Mouse (Mus musculus) liver, embryonic 13.5 days (tissue): ENCODE data around the gene Rdh19. TPM values are rescaled to one million over a fixed set of nuclear protein-coding genes. Genes with fewer than 3 reads are reported as not detected.
A peak's percentile ranks its signal among the peaks of the same experiment; 100 is the strongest.
"Not testable (repeated sequence)": the region's sequence is repeated elsewhere in the genome, so short reads cannot be mapped to it uniquely, and the experiment has no call there.

Experiments
- ATAC-seq: fragments of 200-750 bp; cut with Nextera tagmentation; 2 replicates; pipeline ENCODE4 v1.8.0; 2017; ENCODE audit warnings: low read depth, mild to moderate bottlenecking, moderate number of reproducible peaks, moderate library complexity
- DNase-seq: peaks from one replicate; pipeline ENCODE4 v3.0.0; 2022
- H3K27ac ChIP-seq: fragments of 300-500 bp; sonication (generic); 2 replicates; pipeline ENCODE4 v1.5.1; 2015; ENCODE audit warnings: moderate library complexity, mild to moderate bottlenecking, inconsistent platforms
- H3K27me3 ChIP-seq: fragments of 300-500 bp; sonication (generic); 2 replicates; pipeline ENCODE4 v1.6.1; 2015; ENCODE audit warnings: mild to moderate bottlenecking, inconsistent platforms
- H3K36me3 ChIP-seq: fragments of 300-500 bp; sonication (generic); 2 replicates; pipeline ENCODE4 v1.6.1; 2015; ENCODE audit warnings: mild to moderate bottlenecking, inconsistent platforms
- H3K4me1 ChIP-seq: fragments of 300-500 bp; sonication (generic); replicated peaks from 2 replicates; pipeline ENCODE4 v1.6.1; 2015; ENCODE audit warnings: inconsistent platforms
- H3K4me2 ChIP-seq: fragments of 300-500 bp; sonication (generic); 2 replicates; pipeline ENCODE4 v1.6.1; 2015; ENCODE audit warnings: inconsistent platforms, mild to moderate bottlenecking, moderate library complexity
- H3K4me3 ChIP-seq: fragments of 300-500 bp; sonication (generic); replicated peaks from 2 replicates; pipeline ENCODE4 v1.5.1; 2015; ENCODE audit warnings: mild to moderate bottlenecking, inconsistent platforms
- H3K9ac ChIP-seq: fragments of 300-500 bp; sonication (generic); 2 replicates; pipeline ENCODE4 v1.6.1; 2015; ENCODE audit warnings: mild to moderate bottlenecking, inconsistent platforms
- H3K9me3 ChIP-seq: fragments of 300-500 bp; sonication (generic); replicated peaks from 2 replicates; pipeline ENCODE4 v1.6.1; 2016; ENCODE audit warnings: inconsistent platforms
- WGBS: fragments of 180-500 bp; shearing (Covaris S2); methylation state at CpG from one replicate; pipeline ENCODE4 v1.1.7; 2015; ENCODE audit not compliant: insufficient replicate concordance; 5-methylcytosine and 5-hydroxymethylcytosine counted together
- polyA plus RNA-seq: library from polyadenylated mRNA; unstranded; fragments of >200 nt; fragmentation: Nextera tagmentation; extraction: Ambion mirVana; gene quantifications from 2 replicates; pipeline ENCODE4 v1.2.1, GENCODE M21; 2015

Rdh19 gene
- polyA plus RNA-seq, 1 experiment from 2014 or later: not detected

DNA sequence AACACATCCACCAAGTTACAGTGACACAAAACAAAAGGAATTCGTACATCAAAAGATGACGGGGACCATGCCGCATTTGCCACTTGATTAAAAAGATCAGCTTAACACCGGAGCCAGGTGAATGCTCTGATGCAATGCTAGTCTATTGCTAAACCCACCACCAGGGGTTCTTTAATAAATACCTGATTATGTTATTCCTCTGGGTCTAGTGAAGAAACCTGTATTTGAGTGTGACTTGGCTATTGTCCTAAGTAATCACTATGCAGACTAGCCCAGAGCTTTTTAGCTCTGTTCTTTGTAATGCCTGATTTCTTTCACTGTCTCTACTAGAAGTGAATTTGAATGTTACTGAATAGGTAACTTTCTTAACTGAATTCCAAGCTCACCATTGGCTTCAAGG, 31.3 kb downstream of the Rdh19 start:
- no peaks in the 10 kb centered on the region for H3K9me3 ChIP-seq
- no peak for ATAC-seq

DNA sequence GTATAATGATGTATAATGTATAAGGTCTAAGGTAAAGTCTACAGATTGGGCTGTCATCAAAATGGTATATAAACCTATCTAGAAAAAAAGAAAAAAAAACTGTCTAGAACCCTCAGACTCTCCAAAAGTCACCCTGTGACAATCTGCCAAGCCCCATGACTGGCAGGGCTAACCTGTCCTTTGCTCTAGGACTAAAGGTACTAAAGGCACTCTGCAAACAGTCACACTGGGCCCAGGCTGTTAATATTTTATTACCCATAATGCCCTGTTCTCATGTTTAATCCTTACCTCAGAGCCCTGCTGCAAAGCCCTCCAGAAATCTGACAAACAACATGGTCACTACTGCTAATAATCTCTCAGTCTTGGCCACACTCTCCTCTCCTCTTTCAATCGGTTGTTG, 36.8 kb downstream of the Rdh19 start:
- Histone ChIP-seq H3K4me2 (no peak overlapping the region), H3K27ac (no peak overlapping the region), H3K9me3 (no peaks in the 10 kb centered on the region), H3K9ac (no peak overlapping the region), H3K4me1 (no peaks in the 10 kb centered on the region), H3K36me3 (no peaks in the 10 kb centered on the region), H3K27me3 (no peaks in the 10 kb centered on the region), H3K4me3 (no peak overlapping the region)
- 64% methylated on average over 1 of the region's 1 CpGs for WGBS
- ATAC-seq (no peak), DNase-seq (no peak)

More for the DNA sequence above, 31.3 kb downstream of the Rdh19 start:
- no peaks in the 10 kb centered on the region for H3K36me3 ChIP-seq
- no peaks in the 10 kb centered on the region for H3K27me3 ChIP-seq
- H3K4me1 ChIP-seq: peaks cover 19% of the 10 kb centered on the region
- H3K9ac ChIP-seq: no peak overlapping the region
- H3K27ac ChIP-seq: no peak overlapping the region
- no peak overlapping the region for H3K4me2 ChIP-seq
- H3K4me3 ChIP-seq: no peak overlapping the region
- no peak for DNase-seq
- WGBS: 78% methylated on average over 4 of the region's 4 CpGs

DNA sequence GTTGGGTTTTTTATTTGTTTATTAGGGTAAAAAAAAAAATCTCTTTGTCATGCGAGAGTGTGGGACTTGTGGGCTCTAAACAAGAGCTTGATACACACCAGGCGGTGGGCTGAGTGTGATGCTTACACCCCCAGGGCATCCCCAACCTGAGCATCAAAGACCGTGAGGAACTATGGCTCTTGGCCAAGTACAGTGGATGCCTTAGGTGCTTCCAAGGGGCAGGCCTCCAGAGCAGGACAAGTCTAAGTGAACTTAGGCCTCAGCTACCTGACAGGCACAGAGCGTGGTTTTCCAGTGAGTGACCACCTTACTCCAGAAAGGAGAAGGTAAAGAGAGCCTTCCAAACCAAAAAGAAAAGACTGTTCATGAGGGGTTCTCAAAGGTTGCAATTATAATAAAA, 37.2 kb downstream of the Rdh19 start:
- 63% methylated on average over 4 of the region's 4 CpGs for WGBS
- Histone ChIP-seq H3K9me3 (no peaks in the 10 kb centered on the region), H3K4me2 (no peak overlapping the region), H3K4me1 (no peaks in the 10 kb centered on the region), H3K27ac (no peak overlapping the region), H3K9ac (no peak overlapping the region), H3K4me3 (no peak overlapping the region), H3K27me3 (no peaks in the 10 kb centered on the region), H3K36me3 (no peaks in the 10 kb centered on the region)
- DNase-seq (no peak), ATAC-seq (no peak)

DNA sequence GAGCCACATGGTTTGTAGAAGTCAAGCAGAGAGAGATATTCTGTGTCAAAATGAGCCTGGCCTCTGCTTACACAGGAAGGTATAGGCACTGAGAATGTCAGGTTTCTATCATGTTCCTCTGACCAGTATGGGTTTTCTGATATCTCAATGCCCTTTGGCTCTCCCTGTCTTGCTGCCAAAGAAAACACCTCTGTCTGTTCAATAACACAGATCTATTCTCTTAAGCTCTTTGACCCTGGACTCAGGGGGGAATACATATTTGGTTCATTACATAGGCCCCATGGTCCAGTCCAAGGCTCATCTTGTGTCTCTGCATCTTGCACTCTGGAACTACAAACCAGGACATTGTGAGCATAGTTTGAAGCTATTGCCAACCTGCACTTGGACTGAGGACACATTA, 38.9 kb downstream of the Rdh19 start, which contains the start of gene Rdh7:
Gene Rdh7, minus strand, starts transcription at position 213 of the 400 bp plus-strand sequence.
- Histone ChIP-seq H3K4me1 (no peaks in the 10 kb centered on the region), H3K27ac (no peak within 1 kb of the TSS), H3K9ac (no peak within 1 kb of the TSS), H3K4me3 (no peak within 1 kb of the TSS), H3K36me3 (no peaks in the 10 kb centered on the region), H3K9me3 (no peaks in the 10 kb centered on the region), H3K4me2 (no peak within 1 kb of the TSS), H3K27me3 (no peaks in the 10 kb centered on the region)
- no peak for ATAC-seq
- DNase-seq: no peak

DNA sequence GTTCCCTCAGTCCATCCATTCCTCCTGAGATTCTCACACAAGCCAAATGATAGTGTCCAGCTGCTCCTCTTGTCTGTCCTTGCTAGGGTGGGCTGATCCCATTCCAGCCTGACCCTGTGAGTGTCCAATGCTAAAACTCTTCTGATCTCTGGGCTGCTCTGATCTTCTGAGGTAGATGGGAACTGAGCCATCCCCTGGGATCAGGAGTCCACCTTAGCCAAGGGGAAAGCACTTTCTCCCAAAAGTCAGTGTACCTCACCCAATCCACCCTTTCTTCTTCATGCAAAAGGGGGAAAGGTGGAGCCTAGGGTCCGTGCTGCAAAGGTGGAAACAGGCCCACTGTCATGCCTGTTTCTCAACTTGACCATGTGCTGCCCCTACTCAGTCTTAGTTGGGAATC, 41.8 kb downstream of the Rdh19 start:
- no peak overlapping the region for H3K4me2 ChIP-seq
- WGBS: 45% methylated on average over 1 of the region's 1 CpGs
- DNase-seq: no peak

DNA sequence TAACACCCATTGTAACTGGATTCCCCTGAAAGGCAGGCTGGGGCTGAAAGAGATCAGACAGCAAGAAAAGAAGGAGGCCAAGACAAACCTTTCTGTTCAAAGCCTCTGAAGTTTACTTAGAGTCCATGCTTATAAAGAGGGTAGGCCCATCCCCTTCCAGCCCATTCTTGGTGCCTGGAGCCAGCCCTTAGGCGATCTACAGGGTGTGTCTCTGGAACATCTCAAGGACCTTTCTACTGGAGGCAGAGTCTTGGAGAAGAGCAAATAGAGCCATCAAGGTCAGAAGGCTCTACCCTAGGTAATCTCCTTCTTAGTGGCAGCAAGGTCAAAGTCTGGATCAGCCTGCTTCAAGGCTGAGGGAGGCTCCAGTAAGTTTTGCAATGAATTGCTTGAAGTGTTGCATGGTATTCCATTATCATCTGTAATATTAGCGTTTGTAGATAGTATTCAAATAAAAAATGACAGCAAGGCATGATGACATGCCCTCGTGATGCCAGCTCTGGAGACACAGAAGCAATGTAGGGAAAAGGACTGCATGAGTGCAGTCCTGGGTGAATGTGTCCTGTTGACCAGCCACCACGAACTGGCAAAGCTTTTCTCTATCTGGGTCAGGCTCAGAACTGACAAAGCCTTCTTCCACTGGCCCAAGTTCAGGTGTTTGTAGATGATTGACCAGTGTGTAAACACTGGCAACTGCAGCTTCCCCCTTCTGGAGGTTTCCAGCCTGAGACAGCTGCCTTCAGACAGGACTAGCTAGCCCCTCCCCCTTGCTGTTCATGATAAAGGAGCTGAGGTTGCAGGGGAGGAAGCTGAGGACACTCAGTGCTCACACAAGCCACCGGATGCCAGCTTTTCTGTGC, 43.7 kb downstream of the Rdh19 start:
- not testable (repeated sequence) for H3K9ac ChIP-seq, H3K27me3 ChIP-seq, H3K9me3 ChIP-seq, H3K4me3 ChIP-seq, H3K36me3 ChIP-seq, H3K27ac ChIP-seq, H3K4me2 ChIP-seq, DNase-seq
- H3K4me1 ChIP-seq: peaks cover 14% of the 10 kb centered on the region; the same call in 1 of the 2 replicates
- peak; percentile 74 for ATAC-seq
- WGBS: 34% methylated on average over 5 of the region's 5 CpGs

More for the DNA sequence above, 41.8 kb downstream of the Rdh19 start:
- Histone ChIP-seq H3K4me3 (no peak overlapping the region), H3K27me3 (no peaks in the 10 kb centered on the region), H3K9ac (no peak overlapping the region), H3K9me3 (no peaks in the 10 kb centered on the region), H3K36me3 (no peaks in the 10 kb centered on the region), H3K4me1 (peaks cover 14% of the 10 kb centered on the region; the same call in 1 of the 2 replicates), H3K27ac (no peak overlapping the region)
- ATAC-seq: no peak

DNA sequence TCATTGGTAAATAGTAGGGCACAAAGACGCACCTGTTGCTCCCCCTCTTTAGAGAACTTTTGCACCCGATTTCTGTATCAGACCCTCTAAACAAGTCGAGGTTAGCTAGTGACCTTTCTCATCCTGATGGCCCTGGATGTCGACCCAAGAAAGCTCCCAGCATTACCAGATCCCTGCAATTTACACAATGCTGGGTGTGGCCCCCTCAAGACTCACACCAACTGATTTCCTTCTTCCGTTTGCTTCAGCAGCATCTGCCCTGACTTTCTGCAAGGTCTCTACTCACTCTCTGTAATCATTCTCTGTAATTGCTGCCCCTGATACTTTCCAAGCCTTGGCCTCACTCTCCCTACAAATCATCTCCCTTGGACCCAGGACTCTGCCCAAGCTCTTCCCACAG, 47.0 kb downstream of the Rdh19 start:
- no peaks in the 10 kb centered on the region for H3K36me3 ChIP-seq
- H3K27ac ChIP-seq: no peak overlapping the region
- no peak overlapping the region for H3K9ac ChIP-seq
- 30% methylated on average over 5 of the region's 5 CpGs for WGBS
- ATAC-seq (no peak), DNase-seq (no peak)
- no peak overlapping the region for H3K4me2 ChIP-seq
- no peaks in the 10 kb centered on the region for H3K27me3 ChIP-seq
- H3K9me3 ChIP-seq: no peaks in the 10 kb centered on the region
- peaks cover 14% of the 10 kb centered on the region; the same call in 1 of the 2 replicates for H3K4me1 ChIP-seq
- H3K4me3 ChIP-seq: no peak overlapping the region

DNA sequence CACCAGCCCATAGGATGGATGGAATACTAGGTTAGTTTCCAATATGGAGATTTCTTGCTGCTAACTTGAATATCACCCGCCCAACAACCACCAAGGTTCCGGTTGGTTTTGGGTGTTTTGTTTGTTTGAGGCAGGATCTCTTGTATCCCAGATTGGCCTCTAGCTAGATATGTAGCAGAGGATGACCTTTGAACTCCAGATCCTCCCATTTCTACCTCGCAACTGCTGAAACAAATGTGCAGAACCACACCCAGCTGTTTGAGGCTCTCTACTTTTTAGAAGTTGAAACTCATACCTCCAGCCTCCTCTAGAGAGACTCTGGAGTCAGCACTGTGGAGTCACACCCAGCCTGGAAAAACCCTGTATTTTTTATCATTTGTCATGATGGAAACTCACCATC, 47.8 kb downstream of the Rdh19 start:
- no peaks in the 10 kb centered on the region for H3K36me3 ChIP-seq

DNA sequence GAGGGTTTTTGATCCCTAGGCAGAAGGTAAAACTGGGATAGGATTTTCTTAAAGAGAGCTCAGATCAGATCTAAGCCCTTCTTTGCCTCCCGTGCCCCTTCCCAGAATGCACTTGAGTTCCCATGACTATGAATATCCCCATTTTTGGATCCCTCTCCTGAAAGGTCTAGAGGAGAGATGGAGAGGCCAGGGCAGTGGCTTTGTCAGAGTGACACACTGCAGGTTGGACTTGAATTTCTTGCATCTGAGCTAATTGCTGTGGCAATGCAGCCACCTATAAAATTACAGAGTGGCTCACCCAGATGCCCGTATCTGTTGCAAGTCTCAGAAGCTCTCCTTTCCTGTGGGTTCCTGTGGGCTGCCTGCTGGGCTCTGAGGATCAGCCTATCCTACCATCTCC, 48.5 kb downstream of the Rdh19 start, which contains the start of gene Sdr9c7:
Gene Sdr9c7, plus strand, starts transcription at position 301 of the 400 bp plus-strand sequence.
- no peak within 1 kb of the TSS for H3K9ac ChIP-seq
- no peak for DNase-seq
- 66% methylated on average over 2 of the region's 2 CpGs for WGBS
- ATAC-seq: no peak
- H3K27ac ChIP-seq: no peak within 1 kb of the TSS
- no peak within 1 kb of the TSS for H3K4me2 ChIP-seq
- H3K36me3 ChIP-seq: no peaks in the 10 kb centered on the region
- H3K27me3 ChIP-seq: no peaks in the 10 kb centered on the region
- H3K4me3 ChIP-seq: no peak within 1 kb of the TSS
- no peaks in the 10 kb centered on the region for H3K9me3 ChIP-seq
- H3K4me1 ChIP-seq: peaks cover 14% of the 10 kb centered on the region; the same call in 1 of the 2 replicates

More for the DNA sequence above, 47.8 kb downstream of the Rdh19 start:
- no peak overlapping the region for H3K9ac ChIP-seq
- DNase-seq (no peak), ATAC-seq (no peak)
- no peak overlapping the region for H3K27ac ChIP-seq
- H3K4me1 ChIP-seq: peaks cover 14% of the 10 kb centered on the region; the same call in 1 of the 2 replicates
- H3K9me3 ChIP-seq: no peaks in the 10 kb centered on the region
- H3K4me2 ChIP-seq: no peak overlapping the region
- 66% methylated on average over 3 of the region's 3 CpGs for WGBS
- no peaks in the 10 kb centered on the region for H3K27me3 ChIP-seq
- no peak overlapping the region for H3K4me3 ChIP-seq

DNA sequence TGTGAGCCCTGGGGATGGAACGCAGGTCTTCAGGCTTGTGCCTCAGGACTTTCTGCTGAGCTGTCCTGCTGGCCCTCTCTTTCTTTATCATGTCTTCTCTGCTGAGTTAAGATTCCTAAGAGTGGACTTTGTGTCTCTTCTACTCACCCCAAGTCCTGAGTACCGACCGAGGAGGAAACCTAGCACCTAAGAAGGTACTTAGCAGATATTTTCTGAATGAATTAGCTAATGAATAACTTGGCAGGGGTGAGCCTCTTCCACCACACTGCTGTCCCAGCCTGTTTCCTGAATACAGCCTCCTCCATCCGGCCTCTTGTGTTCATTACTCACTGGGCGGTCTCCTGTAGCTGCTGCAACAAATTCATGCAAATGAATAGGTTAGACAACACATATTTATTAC, 50.1 kb downstream of the Rdh19 start:
- ATAC-seq: no peak

DNA sequence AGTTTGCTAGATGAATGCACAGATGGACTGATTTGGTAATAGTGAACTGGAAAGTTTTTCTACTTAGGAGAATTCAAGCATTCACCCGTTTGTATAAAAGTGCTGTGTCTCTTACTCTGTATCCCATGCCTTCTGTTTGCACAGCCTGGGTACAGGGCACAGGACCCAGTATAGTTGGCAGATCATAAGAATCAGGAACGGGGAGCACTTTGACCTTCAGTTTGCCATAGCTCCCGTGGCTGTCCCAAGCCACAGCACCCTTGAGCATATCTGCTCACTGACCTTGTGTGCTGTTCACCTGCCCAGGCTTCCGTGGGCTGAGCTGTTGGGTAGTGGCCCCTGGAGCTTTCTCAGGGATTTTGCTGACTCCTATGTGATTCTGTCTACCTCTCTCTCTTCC, 52.0 kb downstream of the Rdh19 start:
- ATAC-seq (no peak), DNase-seq (no peak)
- 54% methylated on average over 4 of the region's 4 CpGs for WGBS
- H3K4me1 ChIP-seq: no peaks in the 10 kb centered on the region
- H3K27ac ChIP-seq: no peak overlapping the region
- no peak overlapping the region for H3K9ac ChIP-seq
- no peaks in the 10 kb centered on the region for H3K9me3 ChIP-seq
- H3K27me3 ChIP-seq: no peaks in the 10 kb centered on the region
- H3K36me3 ChIP-seq: no peaks in the 10 kb centered on the region
- no peak overlapping the region for H3K4me3 ChIP-seq
- no peak overlapping the region for H3K4me2 ChIP-seq

More for the DNA sequence above, 50.1 kb downstream of the Rdh19 start:
- Histone ChIP-seq H3K4me1 (0 out of 2 replicates have a peak, but pooled peaks cover 4% of the 10 kb centered on the region), H3K9me3 (no peaks in the 10 kb centered on the region), H3K36me3 (no peaks in the 10 kb centered on the region), H3K4me2 (no peak overlapping the region), H3K27ac (no peak overlapping the region), H3K4me3 (no peak overlapping the region), H3K9ac (no peak overlapping the region), H3K27me3 (no peaks in the 10 kb centered on the region)
- no peak for DNase-seq
- WGBS: 41% methylated on average over 5 of the region's 5 CpGs

DNA sequence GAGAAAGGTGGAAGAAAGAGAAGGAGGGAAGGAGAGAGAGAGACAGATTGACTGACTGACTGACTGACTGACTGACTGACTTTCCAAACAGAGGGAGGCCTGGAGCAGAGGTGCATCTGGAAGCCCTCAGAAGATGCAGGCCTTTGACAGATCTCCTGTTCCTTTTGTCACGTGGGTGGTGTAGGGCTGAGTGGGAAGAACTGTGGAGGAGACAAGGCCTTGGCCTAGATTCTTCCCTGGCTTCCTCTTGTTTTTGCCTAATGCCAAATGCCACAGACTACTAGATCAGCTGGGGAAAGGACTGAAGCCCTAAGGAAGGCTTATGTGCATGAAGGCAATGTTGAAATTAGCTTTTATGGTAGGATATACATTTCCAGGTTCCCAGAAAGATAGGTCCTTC, 53.4 kb downstream of the Rdh19 start:
- Histone ChIP-seq H3K9me3 (no peaks in the 10 kb centered on the region), H3K9ac (no peak overlapping the region), H3K4me3 (no peak overlapping the region), H3K4me2 (no peak overlapping the region), H3K27ac (no peak overlapping the region), H3K4me1 (no peaks in the 10 kb centered on the region), H3K27me3 (no peaks in the 10 kb centered on the region), H3K36me3 (no peaks in the 10 kb centered on the region)
- no peak for ATAC-seq
- DNase-seq: no peak
- 44% methylated on average over 1 of the region's 1 CpGs for WGBS
